In the genomic region with DNA sequence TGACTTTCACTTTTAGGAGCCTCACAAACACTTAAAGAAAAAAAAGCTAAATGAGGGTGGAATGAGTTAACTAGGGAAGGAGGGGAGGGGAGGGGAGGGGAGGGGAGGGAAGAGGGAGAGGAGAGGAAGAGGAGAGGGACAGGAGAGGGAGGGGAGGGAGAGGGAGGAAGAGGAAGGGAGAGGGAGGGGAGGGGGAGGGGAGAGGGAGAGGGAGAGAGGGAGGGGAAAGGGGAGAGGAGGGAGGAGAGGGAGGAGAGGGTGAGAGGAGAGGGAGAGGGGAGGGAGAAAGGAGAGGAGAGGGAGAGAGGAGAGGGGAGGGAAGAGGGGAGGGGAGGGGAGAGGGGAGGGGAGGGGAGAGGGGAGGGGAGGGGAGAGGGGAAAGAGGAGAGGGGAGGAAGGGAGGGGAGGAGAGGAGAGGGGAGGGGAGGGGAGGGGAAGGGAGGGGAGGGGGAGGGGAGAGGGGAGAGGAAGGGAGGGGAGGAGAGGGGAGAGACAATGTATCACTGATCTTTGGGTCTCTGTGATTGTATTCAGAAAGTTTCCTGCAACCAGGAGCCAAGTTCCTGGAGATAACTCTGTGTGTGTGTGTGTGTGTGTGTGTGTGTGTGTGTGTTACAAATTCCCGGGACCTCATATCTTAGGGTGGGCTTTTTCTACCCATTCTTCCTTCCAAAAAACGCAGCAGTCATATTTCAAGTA, we compare ENCODE assay signal across 7 mouse cellular contexts.
DNase-seq lines count a peak whose midpoint lies in the region; ATAC-seq and TF ChIP-seq lines count a peak whose summit lies in the region.

No protein-coding gene starts in this region.

- peak; percentile 70 for DNase-seq in lung, postnatal 36 days
- no peak for DNase-seq in lung, adult 2 months
- DNase-seq in forebrain, postnatal 0 days, result no peak
- no peak for DNase-seq in urinary bladder, adult 2 months (ENCODE audit: low spot score)
- DNase-seq in urinary bladder, postnatal 36 days (ENCODE audit: low spot score in 2 of 2), result no peak

- H3K9ac ChIP-seq in forebrain, postnatal 0 days, result 0 out of 2 replicates have a peak overlapping the region, but pooled peaks have one; percentile 42
- H3K9ac ChIP-seq in limb, embryonic 15.5 days, result no peak overlapping the region; the same call in 1 of the 2 replicates
- peak overlapping the region; percentile 50; the same call in 1 of the 2 replicates for H3K9ac ChIP-seq in stomach, embryonic 16.5 days (ENCODE audit: low read length)

- no peaks in the 10 kb centered on the region for H3K9me3 ChIP-seq in forebrain, postnatal 0 days (ENCODE audit: low read length)
- no peaks in the 10 kb centered on the region for H3K9me3 ChIP-seq in limb, embryonic 15.5 days
- H3K9me3 ChIP-seq in stomach, embryonic 16.5 days (replicated peaks; ENCODE audit: control insufficient read depth, low read length), result no peaks in the 10 kb centered on the region

- ATAC-seq in forebrain, postnatal 0 days, result no peak
- no peak for ATAC-seq in limb, embryonic 15.5 days (ENCODE audit: insufficient number of reproducible peaks, low FRiP score, low TSS enrichment, low read depth)
- ATAC-seq in stomach, embryonic 16.5 days (ENCODE audit: insufficient read depth, low FRiP score), result peak; percentile 16; the same call in 1 of the 2 replicates

- peaks cover 6% of the 10 kb centered on the region for H3K27me3 ChIP-seq in forebrain, postnatal 0 days (ENCODE audit: insufficient read depth, low read length)
- H3K27me3 ChIP-seq in limb, embryonic 15.5 days, result no peaks in the 10 kb centered on the region
- H3K27me3 ChIP-seq in stomach, embryonic 16.5 days (ENCODE audit: control insufficient read depth, insufficient read depth, low read length), result no peaks in the 10 kb centered on the region

- TF ChIP-seq POLR2A in lung, adult 2 months (IDR thresholded peaks at IDR 0.05; ENCODE audit: borderline replicate concordance, extremely low read depth, low read depth, low read length), result no peak

- peak overlapping the region; percentile 79 for H3K27ac ChIP-seq in forebrain, postnatal 0 days (ENCODE audit: low read depth, low read length)
- H3K27ac ChIP-seq in limb, embryonic 15.5 days, result peak overlapping the region; percentile 79
- H3K27ac ChIP-seq in stomach, embryonic 16.5 days (ENCODE audit: low read length), result peak overlapping the region; percentile 90

- no peak for TF ChIP-seq CTCF in lung, adult 2 months (IDR thresholded peaks at IDR 0.05; ENCODE audit: insufficient read depth, low read length)
- no peak for TF ChIP-seq CTCF in forebrain, postnatal 0 days (IDR thresholded peaks at IDR 0.05; ENCODE audit: low read depth)

- H3K4me3 ChIP-seq in lung, adult 2 months (replicated peaks; ENCODE audit: extremely low read depth, low read depth, low read length), result no peak overlapping the region
- no peak overlapping the region for H3K4me3 ChIP-seq in forebrain, postnatal 0 days (ENCODE audit: low read depth, low read length)
- H3K4me3 ChIP-seq in limb, embryonic 15.5 days, result no peak overlapping the region
- H3K4me3 ChIP-seq in stomach, embryonic 16.5 days (replicated peaks; ENCODE audit: low read length), result no peak overlapping the region; the same call in 1 of the 2 replicates

- H3K4me2 ChIP-seq in forebrain, postnatal 0 days (ENCODE audit: low read depth), result 0 out of 2 replicates have a peak overlapping the region, but pooled peaks have one; percentile 23
- H3K4me2 ChIP-seq in limb, embryonic 15.5 days, result peak overlapping the region; percentile 24; the same call in 1 of the 2 replicates
- peak overlapping the region; percentile 45 for H3K4me2 ChIP-seq in stomach, embryonic 16.5 days (ENCODE audit: low read depth, low read length)

- 14% methylated on average over 2 of the region's 2 CpGs for WGBS in lung, adult 2 months
- 33% methylated on average over 2 of the region's 2 CpGs for WGBS in forebrain, postnatal 0 days
- WGBS in limb, embryonic 15.5 days, result 35% methylated on average over 2 of the region's 2 CpGs
- 13% methylated on average over 2 of the region's 2 CpGs for WGBS in stomach, embryonic 16.5 days

- peaks cover 37% of the 10 kb centered on the region for H3K4me1 ChIP-seq in lung, adult 2 months (ENCODE audit: control insufficient read depth, insufficient read depth, low read length)
- H3K4me1 ChIP-seq in forebrain, postnatal 0 days (ENCODE audit: insufficient read depth), result 0 out of 2 replicates have a peak, but pooled peaks cover 7% of the 10 kb centered on the region
- H3K4me1 ChIP-seq in limb, embryonic 15.5 days, result peaks cover 29% of the 10 kb centered on the region
- H3K4me1 ChIP-seq in stomach, embryonic 16.5 days (ENCODE audit: control insufficient read depth, insufficient read depth, low read length), result peaks cover 35% of the 10 kb centered on the region

- no peaks in the 10 kb centered on the region for H3K36me3 ChIP-seq in forebrain, postnatal 0 days (ENCODE audit: insufficient read depth)
- H3K36me3 ChIP-seq in limb, embryonic 15.5 days, result no peaks in the 10 kb centered on the region
- no peaks in the 10 kb centered on the region for H3K36me3 ChIP-seq in stomach, embryonic 16.5 days (ENCODE audit: control insufficient read depth, insufficient read depth, low read length)
